Mouse (Mus musculus) CH12.LX (cell line): ENCODE results near the gene Krtap31-2. TPM values are rescaled to one million over a fixed set of nuclear protein-coding genes. Genes with fewer than 3 reads are reported as not detected.

Experiments
- DNase-seq: peaks from one replicate; pipeline ENCODE4 v3.0.0-alpha.2; 2013; ENCODE audit errors: extremely low read depth
- H3K27ac ChIP-seq: 2 replicates; pipeline ENCODE4 v1.5.1; 2012; ENCODE audit warnings: low read depth, mild to moderate bottlenecking, control low read depth, moderate library complexity; ENCODE audit not compliant: insufficient read depth
- H3K27me3 ChIP-seq: replicated peaks from 2 replicates; pipeline ENCODE3; 2012; ENCODE audit warnings: inconsistent platforms
- H3K36me3 ChIP-seq, 2 experiments: replicated peaks in 1 of 2; 2 replicates each; pipeline versions ENCODE3 to v1.6.1; 2012; ENCODE audit warnings: inconsistent platforms in 1 of 2, low read length in 1 of 2, mild to moderate bottlenecking in 1 of 2, mixed read lengths in 1 of 2, moderate library complexity in 1 of 2; ENCODE audit not compliant: control insufficient read depth in 1 of 2, insufficient read depth in 1 of 2
- H3K4me1 ChIP-seq, 2 experiments: 2 replicates each; pipeline ENCODE4 v1.6.1; 2012; ENCODE audit warnings: inconsistent platforms in 1 of 2, moderate library complexity in 1 of 2; ENCODE audit not compliant: insufficient read depth in 2 of 2, control insufficient read depth in 1 of 2
- H3K4me2 ChIP-seq: 2 replicates; pipeline ENCODE4 v1.6.1; 2012; ENCODE audit warnings: low read depth, mild to moderate bottlenecking, control low read depth; ENCODE audit not compliant: poor library complexity, insufficient read depth, severe bottlenecking
- H3K4me3 ChIP-seq, 3 experiments: fragments of 150-350 bp in 1 of 3; sonication (generic) in 1 of 3; replicated peaks in 1 of 3; 2 replicates each; pipeline versions ENCODE3 to v1.5.1; 2011 to 2012; ENCODE audit warnings: low read depth in 2 of 3, low read length in 2 of 3, mild to moderate bottlenecking in 2 of 3, moderate library complexity in 2 of 3, control low read depth in 1 of 3, improper control_type of control experiment in 1 of 3, inconsistent platforms in 1 of 3, mixed read lengths in 1 of 3; ENCODE audit not compliant: poor library complexity in 1 of 3
- H3K79me2 ChIP-seq: replicated peaks from 2 replicates; pipeline ENCODE4 v1.6.1; 2012; ENCODE audit warnings: mild to moderate bottlenecking, moderate library complexity; ENCODE audit not compliant: control insufficient read depth, poor library complexity, insufficient read depth, severe bottlenecking; ENCODE audit errors: extremely low read depth
- H3K9ac ChIP-seq: 2 replicates; pipeline ENCODE4 v1.6.1; 2012; ENCODE audit warnings: low read depth, mild to moderate bottlenecking, control low read depth, moderate library complexity; ENCODE audit not compliant: insufficient read depth
- H3K9me3 ChIP-seq: replicated peaks from 2 replicates; pipeline ENCODE3; 2012; ENCODE audit warnings: low read length, inconsistent platforms, mixed read lengths
- BHLHE40 ChIP-seq: IDR thresholded peaks from 2 replicates; pipeline ENCODE4 v1.6.1; 2011; ENCODE audit warnings: mild to moderate bottlenecking, low read depth, low read length, improper control_type of control experiment
- CHD1 ChIP-seq: IDR thresholded peaks from 2 replicates; pipeline ENCODE4 v1.6.1; 2012; ENCODE audit warnings: low read depth, low read length, improper control_type of control experiment, inconsistent platforms
- CHD2 ChIP-seq: IDR thresholded peaks from 2 replicates; pipeline ENCODE4 v1.6.1; 2011; ENCODE audit warnings: low read length, improper control_type of control experiment
- CTCF ChIP-seq, 2 experiments: IDR thresholded peaks in 1 of 2; conservative IDR thresholded peaks in 1 of 2; 2 replicates each; pipeline ENCODE4 v1.5.1; 2011 to 2012; ENCODE audit warnings: low read depth in 2 of 2, low read length in 2 of 2, improper control_type of control experiment in 1 of 2, inconsistent platforms in 1 of 2, mild to moderate bottlenecking in 1 of 2, moderate library complexity in 1 of 2
- E2F4 ChIP-seq: IDR thresholded peaks from 2 replicates; pipeline ENCODE4 v1.6.1; 2011; ENCODE audit warnings: low read depth, low read length, improper control_type of control experiment; ENCODE audit not compliant: insufficient replicate concordance
- IRF4 ChIP-seq: IDR thresholded peaks from 2 replicates; pipeline ENCODE4 v1.6.1; 2014; ENCODE audit warnings: low read depth, mild to moderate bottlenecking, inconsistent platforms, low read length, improper control_type of control experiment
- KAT2A ChIP-seq: IDR thresholded peaks from 2 replicates; pipeline ENCODE4 v1.6.1; 2012; ENCODE audit warnings: low read length, improper control_type of control experiment, inconsistent platforms; ENCODE audit not compliant: insufficient replicate concordance
- MAFK ChIP-seq: IDR thresholded peaks from 2 replicates; pipeline ENCODE4 v1.6.1; 2011; ENCODE audit warnings: low read length, improper control_type of control experiment; ENCODE audit not compliant: insufficient replicate concordance
- MXI1 ChIP-seq: IDR thresholded peaks from 2 replicates; pipeline ENCODE4 v1.6.1; 2011; ENCODE audit warnings: mild to moderate bottlenecking, low read depth, low read length, improper control_type of control experiment
- MYC ChIP-seq: IDR thresholded peaks from 2 replicates; pipeline ENCODE4 v1.6.1; 2011; ENCODE audit warnings: low read depth, mild to moderate bottlenecking, improper control_type of control experiment, low read length
- POLR2A ChIP-seq: IDR thresholded peaks from 2 replicates; pipeline ENCODE4 v1.6.1; 2011; ENCODE audit warnings: low read depth, mild to moderate bottlenecking, improper control_type of control experiment, low read length
- SIN3A ChIP-seq: IDR thresholded peaks from 2 replicates; pipeline ENCODE4 v1.6.1; 2012; ENCODE audit warnings: low read length, improper control_type of control experiment, inconsistent platforms
- SMC3 ChIP-seq: IDR thresholded peaks from 2 replicates; pipeline ENCODE4 v1.6.1; 2011; ENCODE audit warnings: low read depth, low read length, improper control_type of control experiment
- UBTF ChIP-seq: IDR thresholded peaks from 2 replicates; pipeline ENCODE4 v1.6.1; 2012; ENCODE audit warnings: low read depth, mild to moderate bottlenecking, inconsistent platforms, low read length, improper control_type of control experiment, moderate library complexity
- USF2 ChIP-seq: conservative IDR thresholded peaks from 2 replicates; pipeline ENCODE4 v1.6.1; 2011; ENCODE audit warnings: low read depth, low read length, improper control_type of control experiment
- ZMIZ1 ChIP-seq: IDR thresholded peaks from 2 replicates; pipeline ENCODE4 v1.6.1; 2012; ENCODE audit warnings: low read depth, mild to moderate bottlenecking, inconsistent platforms, low read length, improper control_type of control experiment
- ZNF384 ChIP-seq: IDR thresholded peaks from 2 replicates; pipeline ENCODE4 v1.6.1; 2012; ENCODE audit warnings: low read depth, low read length, improper control_type of control experiment, inconsistent platforms
- dilution Hi-C: fragments of 300-500 bp; cut with MboI; formaldehyde crosslinking; loops from 2 replicates; pipeline ENCODE4 v1.14.3; 2020; ENCODE audit warnings: low sequenced_read_pairs; ENCODE audit not compliant: extremely low pct_unique_long_range_greater_than_20kb, extremely low pct_ligation_motif_present
- in situ Hi-C: fragments of 300-500 bp; cut with MboI; formaldehyde crosslinking; loops from 3 replicates; pipeline ENCODE4 v1.14.3; 2019; ENCODE audit warnings: low sequenced_read_pairs, low pct_ligation_motif_present, low pct_unique_long_range_greater_than_20kb, mixed read lengths
- polyA plus RNA-seq: library from polyadenylated mRNA; unstranded; fragments of >175 nt; gene quantifications from 2 replicates; pipeline ENCODE4 v1.2.1, GENCODE M21; 2012; ENCODE audit warnings: low read depth; ENCODE audit not compliant: insufficient read length
- total RNA-seq, 2 experiments: library from RNA; depleted of rRNA; stranded (reverse); fragments of 300-350 nt in 1 of 2; fragments of >200 nt in 1 of 2; gene quantifications; 2 replicates each; pipeline ENCODE4 v1.2.3; 2012 to 2014

The Krtap31-2 gene
- total and polyA plus RNA-seq, 3 experiments, result not detected

DNA sequence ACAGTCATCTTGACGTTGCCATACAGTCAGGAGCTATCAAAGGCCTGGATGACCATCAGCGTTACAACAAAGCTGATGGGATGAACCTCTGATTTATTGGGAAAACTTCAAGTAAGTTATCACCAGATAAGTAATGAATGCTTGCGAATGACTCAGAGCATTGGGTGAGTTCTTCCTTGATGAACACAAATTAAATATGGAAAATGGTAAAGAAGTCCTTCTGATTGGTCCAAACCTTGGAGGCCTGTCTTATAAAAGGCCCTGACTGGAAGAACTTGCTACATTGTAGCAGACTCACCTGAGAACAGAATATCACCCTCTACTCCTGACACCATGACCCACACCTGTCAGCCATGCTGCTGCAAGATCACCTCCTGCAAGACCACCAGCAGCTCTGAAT lies 21.6 kb upstream of the Krtap31-2 start, which contains the start of gene Gm11565:
Gene Gm11565, plus strand, starts transcription at position 301 of the 400 bp plus-strand sequence.
- Histone ChIP-seq H3K79me2 (no peaks in the 10 kb centered on the region), H3K4me1 (no peaks in the 10 kb centered on the region), H3K4me2 (no peak within 1 kb of the TSS), H3K4me3 (no peak within 1 kb of the TSS), H3K9me3 (no peaks in the 10 kb centered on the region), H3K27me3 (peaks cover 83% of the 10 kb centered on the region), H3K27ac (no peak within 1 kb of the TSS), H3K9ac (no peak within 1 kb of the TSS), H3K36me3 (no peaks in the 10 kb centered on the region)
- DNase-seq, result no peak
- dilution Hi-C loops, result no loop called here
- TF ChIP-seq USF2 (no peak), CHD2 (no peak), UBTF (no peak), SIN3A (no peak), E2F4 (no peak), ZMIZ1 (no peak), MAFK (no peak), SMC3 (no peak), IRF4 (no peak), MYC (no peak), KAT2A (no peak), BHLHE40 (no peak), MXI1 (no peak), POLR2A (no peak)
- in situ Hi-C loops, result no loop called here

GRCm38 (mm10) chr11:99937751-99938264 lies 1.7 kb downstream of the Krtap31-2 start:
- Histone ChIP-seq H3K4me2 (no peak overlapping the region), H3K27me3 (peaks cover 54% of the 10 kb centered on the region), H3K9ac (no peak overlapping the region), H3K79me2 (no peaks in the 10 kb centered on the region), H3K4me3 (no peak overlapping the region), H3K27ac (no peak overlapping the region), H3K4me1 (no peaks in the 10 kb centered on the region), H3K9me3 (peaks cover 8% of the 10 kb centered on the region), H3K36me3 (no peaks in the 10 kb centered on the region)
- in situ Hi-C loops (no loop called here), dilution Hi-C loops (no loop called here)
- TF ChIP-seq ZNF384, result no peak
- no peak for TF ChIP-seq CHD2
- TF ChIP-seq IRF4, result no peak
- TF ChIP-seq CTCF (conservative IDR thresholded peaks at IDR 0.05 in 1 of 2, IDR thresholded peaks at IDR 0.05 in 1 of 2; ENCODE audit: low read depth in 2 of 2, low read length in 2 of 2), result no peak
- TF ChIP-seq USF2, result no peak
- TF ChIP-seq MAFK, result no peak
- no peak for TF ChIP-seq CHD1
- no peak for DNase-seq
